ENCODE assay signal across 8 mouse cellular contexts in genomic region chr16:44016164-44016563, GRCm38 (mm10). TPM values are rescaled to one million over a fixed set of nuclear protein-coding genes. Genes with fewer than 3 reads are reported as not detected.
A peak's percentile ranks its signal among the peaks of the same experiment; 100 is the strongest.
DNase-seq lines count a peak whose midpoint lies in the region; TF ChIP-seq lines count a peak whose summit lies in the region.

No protein-coding gene starts in this region.

- TF ChIP-seq POLR2A in lung, adult 2 months (IDR thresholded peaks at IDR 0.05; ENCODE audit: borderline replicate concordance, extremely low read depth, low read depth, low read length) = no peak

- H3K36me3 ChIP-seq in erythroblast, embryonic 14.5 days (ENCODE audit: control insufficient read depth) = no peaks in the 10 kb centered on the region
- H3K36me3 ChIP-seq in splenic B cell, adult 2 months (ENCODE audit: control insufficient read depth, insufficient read depth, low read length, poor library complexity, severe bottlenecking) = no peaks in the 10 kb centered on the region

- 12% methylated on average over 11 of the region's 11 CpGs for WGBS in lung, adult 2 months

- H3K9me3 ChIP-seq in erythroblast, embryonic 14.5 days (ENCODE audit: control insufficient read depth, low read length) = no peaks in the 10 kb centered on the region

- peak overlapping the region; percentile 49 for H3K4me3 ChIP-seq in erythroblast, embryonic 14.5 days (replicated peaks)
- H3K4me3 ChIP-seq in lung, adult 2 months (replicated peaks; ENCODE audit: extremely low read depth, low read depth, low read length) = peak overlapping the region; percentile 46

- peak; percentile 85 for DNase-seq in heart, adult 11 months
- DNase-seq in heart, adult 8-10 months (ENCODE audit: low spot score) = no peak
- peak; percentile 85 for DNase-seq in kidney, adult 11 months
- peak; percentile 65 for DNase-seq in lung, adult 2 months
- peak; percentile 73 for DNase-seq in splenic B cell, adult 2 months (ENCODE audit: low read depth, low spot score)
- no peak for DNase-seq in layer of hippocampus, adult 11-12 months (ENCODE audit: low spot score)
- DNase-seq in right cerebral cortex, postnatal 36 days (ENCODE audit: low spot score in 2 of 2) = no peak

- peaks cover 47% of the 10 kb centered on the region for H3K4me1 ChIP-seq in erythroblast, embryonic 14.5 days (ENCODE audit: control insufficient read depth)
- H3K4me1 ChIP-seq in lung, adult 2 months (ENCODE audit: control insufficient read depth, insufficient read depth, low read length) = no peaks in the 10 kb centered on the region; the same call in 1 of the 2 replicates

- no peaks in the 10 kb centered on the region for H3K27me3 ChIP-seq in erythroblast, embryonic 14.5 days (ENCODE audit: control insufficient read depth)
- H3K27me3 ChIP-seq in splenic B cell, adult 2 months (ENCODE audit: control insufficient read depth, insufficient read depth, low read length, poor library complexity, severe bottlenecking) = no peaks in the 10 kb centered on the region

- TF ChIP-seq CTCF in lung, adult 2 months (IDR thresholded peaks at IDR 0.05; ENCODE audit: insufficient read depth, low read length) = no peak

RNA-seq across cellular contexts. Expression of gene Zdhhc23, which starts 36.6 kb away (rescaled TPM):
- total RNA-seq in heart, adult 8-10 months (2022) = under 1 TPM; 0.33 to 0.57 (median 0.40) TPM
- 0.01 TPM in 1 of 2 replicates, not detected in the other for polyA plus RNA-seq in erythroblast, embryonic 14.5 days (2012)
- 1.6 and 2.3 TPM in 2 replicates for polyA plus RNA-seq in lung, adult 2 months (2012; rRNA removed)

RNA-seq across cellular contexts. Expression of gene Gramd1c, which starts 47.0 kb away (rescaled TPM):
- under 1 TPM; 0.35 to 0.79 (median 0.62) TPM for total RNA-seq in heart, adult 8-10 months (2022)
- not detected in 2 replicates for polyA plus RNA-seq in erythroblast, embryonic 14.5 days (2012)
- polyA plus RNA-seq in lung, adult 2 months (2012; rRNA removed) = 0.62 and 1.3 TPM in 2 replicates

Comparison
In these comparisons a context has a peak if more than half of its experiments do, and no peak if none do; other contexts are left out.
1. DNase-seq: peak in heart, adult 11 months (single experiment), kidney, adult 11 months (single experiment), lung, adult 2 months (single experiment) and splenic B cell, adult 2 months (single experiment); none in heart, adult 8-10 months (single experiment), layer of hippocampus, adult 11-12 months (single experiment) and right cerebral cortex, postnatal 36 days (0 of 2).